Mouse (Mus musculus): ENCODE results near the gene Cpt1c.

Cpt1c gene

DNA sequence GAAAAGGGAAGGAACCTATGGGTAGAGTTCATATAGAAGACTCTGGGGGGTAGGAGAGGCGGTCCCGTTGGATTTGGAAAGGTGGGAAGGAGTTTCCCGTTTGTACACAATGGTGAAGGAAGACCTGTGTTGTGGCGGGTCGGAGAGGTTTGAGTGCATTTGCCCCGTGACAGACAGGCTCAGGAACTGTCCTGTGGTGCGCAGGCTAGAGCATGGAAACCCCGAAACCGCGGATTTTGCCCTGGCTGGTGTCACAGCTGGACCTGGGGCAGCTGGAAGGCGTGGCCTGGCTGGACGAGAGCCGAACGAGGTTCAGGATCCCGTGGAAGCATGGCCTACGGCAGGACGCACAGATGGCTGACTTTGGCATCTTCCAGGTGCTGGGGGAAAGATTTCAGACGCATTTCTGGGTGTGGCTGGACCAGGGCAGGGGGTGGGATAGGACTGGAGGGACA lies 23.9 kb upstream of the Cpt1c start, which contains the start of gene Bcl2l12:
TSS of gene Bcl2l12 (minus strand) at position 212 of the 455 bp plus-strand sequence.
- peak; percentile 76 for DNase-seq

DNA sequence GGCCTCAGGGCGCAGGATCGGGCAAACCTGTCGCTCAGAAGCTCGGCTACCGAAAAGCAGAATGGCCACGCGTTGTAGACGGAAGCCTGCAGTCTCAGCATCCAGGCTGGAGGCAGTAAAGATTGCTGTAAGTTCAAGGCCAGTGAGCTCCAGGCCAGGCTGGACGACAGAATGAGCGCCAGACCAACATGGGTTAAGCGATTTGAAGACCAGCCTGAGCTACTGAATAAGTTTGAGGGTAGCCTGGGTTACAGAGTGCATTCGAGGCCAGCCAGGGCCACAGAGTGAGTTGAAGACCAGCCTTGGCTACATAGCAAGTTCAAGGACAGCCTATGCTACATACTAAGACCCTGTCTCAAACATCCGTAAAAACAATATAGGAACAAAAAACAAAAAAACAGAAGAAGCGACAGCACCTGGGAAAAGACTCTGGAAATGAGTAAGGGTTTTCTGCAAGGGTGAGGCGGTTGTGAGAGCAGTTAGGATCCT lies 23.3 kb upstream of the Cpt1c start:
- DNase-seq = no peak

DNA sequence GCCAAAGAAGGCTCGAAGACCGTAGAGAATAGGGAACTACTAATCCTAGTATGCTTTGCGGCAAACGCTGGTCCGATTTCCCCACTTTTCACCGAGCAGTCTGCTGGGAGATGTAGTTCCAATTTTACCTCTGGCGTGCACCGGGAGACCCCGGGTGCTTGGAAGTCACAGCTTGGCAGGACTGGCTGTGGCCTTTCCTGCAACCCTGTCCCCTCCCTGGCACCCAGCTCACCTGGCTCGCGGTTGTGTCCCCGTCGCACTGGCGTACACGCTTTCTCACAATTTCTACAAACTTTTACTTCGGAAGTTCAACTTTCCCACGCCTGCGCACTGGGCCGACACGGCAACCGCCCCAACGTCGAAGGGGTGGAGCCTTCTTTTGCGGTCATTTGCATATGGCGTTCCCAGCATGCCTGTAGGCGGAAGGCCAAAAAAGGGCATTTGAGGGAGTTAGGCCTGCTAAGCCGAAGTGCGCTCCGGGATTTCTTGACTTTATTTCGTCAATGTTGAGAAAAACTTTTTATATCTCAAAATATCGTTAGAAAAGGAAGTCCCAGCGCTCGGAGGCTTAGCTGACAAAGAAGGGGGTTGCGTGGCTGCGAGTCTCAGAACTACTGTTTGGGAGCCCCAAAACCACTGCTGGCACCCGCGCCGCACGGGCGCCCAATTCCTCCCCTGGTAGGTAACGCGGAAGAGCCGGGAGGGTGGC lies 22.7 kb upstream of the Cpt1c start, which contains the start of gene Irf3:
TSS of gene Irf3 (plus strand) at position 418 of the 709 bp plus-strand sequence.
- DNase-seq = peak; percentile 96

DNA sequence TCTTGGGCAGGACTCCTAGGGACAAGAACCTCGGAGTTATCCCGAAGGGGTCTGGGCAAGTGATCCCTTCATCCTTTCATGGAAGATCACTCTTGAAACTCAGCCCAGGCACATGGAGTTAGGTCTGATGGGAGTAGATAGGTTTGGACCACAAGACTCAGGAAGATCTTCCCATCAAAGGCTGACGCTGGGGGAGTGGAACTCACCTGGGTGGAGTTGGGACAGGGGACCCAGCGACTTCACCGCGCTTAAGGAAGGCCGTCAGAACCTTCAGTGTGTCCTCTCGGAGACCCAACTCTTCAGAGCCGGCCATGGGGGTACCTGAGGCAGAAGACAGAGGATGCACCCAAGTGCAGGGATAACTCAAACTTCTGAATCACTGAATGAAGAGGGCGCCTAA lies 22.0 kb upstream of the Cpt1c start:
- DNase-seq = no peak

DNA sequence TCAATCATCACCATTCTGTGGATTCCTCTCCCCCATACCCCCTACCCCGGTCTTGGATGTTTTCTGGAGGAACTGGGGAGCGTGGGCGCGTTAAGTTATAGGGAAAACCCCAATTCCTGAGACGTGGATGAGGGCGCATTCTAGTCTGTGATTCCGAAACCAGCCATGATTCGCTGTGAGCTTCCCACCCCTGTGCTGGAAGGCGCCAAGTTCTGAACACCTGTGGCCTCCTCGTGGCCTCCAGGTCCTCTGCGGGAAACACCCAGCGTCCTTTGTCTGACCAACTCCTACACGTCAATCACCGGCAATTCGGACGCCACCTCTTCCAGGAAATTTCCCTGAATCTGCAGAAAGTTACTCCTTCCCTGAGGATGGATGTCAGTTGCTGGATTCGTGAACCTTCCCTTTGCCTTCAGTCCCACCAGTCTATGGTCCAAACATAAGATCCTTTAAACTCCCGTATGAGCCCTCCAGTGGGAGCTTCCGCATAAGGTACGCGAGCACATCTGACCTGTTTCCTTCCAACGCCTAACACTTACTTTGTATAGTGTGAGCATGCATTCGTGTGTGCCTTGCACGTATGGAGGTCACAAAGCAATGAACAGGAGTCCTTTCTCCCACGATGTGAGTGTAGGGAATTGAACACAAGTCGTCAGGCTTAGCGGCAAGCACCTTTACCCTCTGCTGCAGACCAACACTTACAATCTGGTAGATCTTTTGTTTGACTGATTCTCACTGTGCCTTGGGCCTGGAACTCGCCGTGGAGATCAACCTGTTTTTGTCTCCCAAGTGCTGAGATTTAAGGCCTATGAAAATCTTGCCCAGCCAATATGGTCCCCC lies 12.4 kb upstream of the Cpt1c start:
- DNase-seq = no peak

DNA sequence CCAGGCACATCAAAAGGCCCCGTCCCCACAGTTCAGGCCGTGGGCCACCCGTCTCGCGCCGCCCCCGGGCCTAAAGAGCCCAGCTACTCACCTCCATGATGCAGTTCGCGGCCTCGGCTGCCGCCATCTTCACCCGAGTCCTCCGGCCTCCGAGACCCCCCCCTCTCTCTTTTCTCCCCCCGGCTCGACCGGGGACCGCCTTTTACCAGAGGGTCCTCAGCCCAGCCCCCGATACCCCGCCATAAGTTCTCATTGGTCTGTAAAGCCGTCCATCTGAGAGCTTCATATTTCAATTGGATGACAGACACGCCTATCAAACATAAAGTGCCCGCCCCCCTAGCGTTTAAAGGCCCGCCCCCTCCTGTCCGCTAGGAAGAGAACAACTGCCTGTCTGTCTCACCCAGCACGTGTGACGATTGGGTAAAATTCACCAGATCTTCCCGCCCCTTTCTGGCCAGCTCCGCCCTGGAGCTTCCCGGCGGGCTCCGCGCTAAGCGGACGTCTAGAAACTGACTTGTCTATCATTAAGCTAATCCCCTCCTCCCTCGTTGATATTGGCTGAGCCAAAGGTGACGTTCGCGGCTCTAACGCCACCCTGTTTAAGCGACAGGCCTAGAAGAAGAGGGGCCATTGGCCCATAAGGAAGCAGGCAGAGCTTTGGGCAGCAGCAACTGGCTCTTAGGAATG lies 11.7 kb upstream of the Cpt1c start, which contains the start of gene Prmt1:
TSS of gene Prmt1 (minus strand) at position 377 of the 687 bp plus-strand sequence.
- peak; percentile 100 for DNase-seq

DNA sequence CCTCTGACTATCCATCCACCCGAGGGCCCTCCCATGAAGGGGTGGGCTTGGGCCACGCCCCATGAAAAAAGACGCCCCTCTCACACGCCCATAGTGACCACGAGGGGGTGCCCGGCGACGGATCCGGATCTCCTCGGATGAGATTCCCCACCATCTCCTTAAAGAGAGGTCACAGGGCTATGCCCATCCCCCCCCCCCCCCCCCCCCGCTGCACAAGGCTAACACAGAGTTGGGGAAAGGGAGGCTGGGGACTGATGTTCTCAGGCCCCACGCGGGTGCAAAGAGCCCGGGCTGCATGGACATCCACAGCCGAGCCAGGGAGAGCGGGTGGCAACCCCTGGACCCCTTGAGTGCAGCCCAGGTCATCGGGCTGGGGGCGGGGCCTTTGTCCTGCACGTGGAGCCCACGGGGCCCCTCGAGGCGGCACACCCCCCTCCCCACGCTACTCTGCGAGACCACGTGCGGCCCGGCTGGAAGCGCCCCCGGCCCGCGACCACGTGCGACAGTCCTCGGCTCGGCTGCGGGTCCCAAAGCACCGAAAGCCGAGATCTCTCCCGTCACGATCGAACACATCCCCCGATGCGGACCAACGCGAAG lies 11.0 kb upstream of the Cpt1c start:
- DNase-seq = peak; percentile 82

DNA sequence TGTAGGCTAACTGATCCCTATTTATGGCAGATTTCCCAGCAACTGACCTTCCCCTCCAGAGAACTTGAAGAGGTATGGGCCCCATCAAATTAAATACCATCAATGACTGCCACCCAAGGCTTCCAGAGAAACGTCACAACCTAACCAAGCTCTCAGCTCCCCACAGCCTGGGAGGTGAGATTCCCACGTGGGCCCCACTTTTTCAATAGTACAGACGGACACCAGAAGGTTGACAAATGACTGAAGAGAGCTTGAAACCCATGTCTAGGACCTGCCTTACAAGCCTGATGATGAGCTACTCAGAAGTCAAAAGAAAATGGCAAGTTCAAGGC lies 10.1 kb upstream of the Cpt1c start:
- DNase-seq = no peak

DNA sequence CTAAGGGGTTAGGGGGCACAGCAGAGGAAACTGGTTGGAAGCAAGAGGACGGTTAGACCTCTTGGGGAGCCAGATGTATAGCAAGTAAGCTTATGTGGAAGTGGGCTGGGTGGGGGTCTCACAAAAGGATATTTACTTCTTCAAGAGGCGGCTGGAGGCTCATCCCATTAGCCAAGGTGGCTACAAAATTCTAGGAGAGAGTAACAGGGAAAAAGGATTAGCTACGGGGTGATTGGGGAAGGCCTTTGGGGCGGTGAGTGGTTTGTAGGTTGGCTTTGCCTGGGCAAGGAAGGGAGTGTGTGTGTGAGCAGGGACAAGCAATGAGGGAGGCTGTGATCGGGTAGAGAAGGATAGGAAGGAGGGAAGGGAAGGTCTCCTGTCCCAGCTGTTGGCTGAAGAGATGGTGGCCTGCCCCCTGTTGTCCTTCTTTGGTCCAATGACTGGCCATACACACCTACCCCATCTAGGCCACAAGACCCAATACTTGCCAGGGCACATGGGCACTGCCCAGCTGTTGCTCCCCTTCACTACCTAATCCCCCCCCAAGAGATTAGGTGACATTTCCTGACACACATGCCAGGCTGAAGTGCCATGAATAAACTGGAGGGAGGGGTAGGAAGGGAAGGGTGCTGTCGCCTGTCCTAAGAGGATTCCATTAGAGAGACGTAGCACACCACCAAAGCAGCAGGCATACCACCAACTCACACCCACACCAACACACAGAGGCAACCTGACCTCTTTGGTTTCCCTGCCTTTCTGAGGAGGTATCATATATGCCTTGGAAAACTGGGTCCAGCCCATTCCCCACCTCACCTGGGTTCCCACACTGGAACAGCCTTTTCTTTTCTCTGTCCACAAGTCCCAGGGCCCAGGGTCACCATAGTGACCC lies 9.5 kb upstream of the Cpt1c start:
- DNase-seq = no peak

DNA sequence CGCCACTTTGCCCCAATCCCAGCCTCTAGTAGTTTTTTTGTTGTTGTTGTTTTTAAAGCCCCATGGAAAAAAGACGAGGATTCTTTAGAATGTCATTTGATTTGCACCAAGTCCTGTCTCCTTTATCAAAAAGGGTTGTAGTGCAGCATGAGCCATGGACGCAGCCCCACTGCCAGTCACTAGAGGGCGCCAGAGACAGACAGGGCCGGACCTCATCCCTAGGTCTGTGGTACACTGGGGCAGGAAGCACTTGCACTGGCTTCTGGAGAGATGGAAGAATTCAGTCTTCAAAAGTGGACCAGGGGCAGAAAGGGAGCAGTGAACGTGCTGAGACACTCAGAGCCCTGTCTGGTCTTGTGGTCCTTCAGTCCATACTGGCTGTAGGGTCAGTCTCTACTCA lies 8.4 kb upstream of the Cpt1c start:
- DNase-seq = peak; percentile 79

DNA sequence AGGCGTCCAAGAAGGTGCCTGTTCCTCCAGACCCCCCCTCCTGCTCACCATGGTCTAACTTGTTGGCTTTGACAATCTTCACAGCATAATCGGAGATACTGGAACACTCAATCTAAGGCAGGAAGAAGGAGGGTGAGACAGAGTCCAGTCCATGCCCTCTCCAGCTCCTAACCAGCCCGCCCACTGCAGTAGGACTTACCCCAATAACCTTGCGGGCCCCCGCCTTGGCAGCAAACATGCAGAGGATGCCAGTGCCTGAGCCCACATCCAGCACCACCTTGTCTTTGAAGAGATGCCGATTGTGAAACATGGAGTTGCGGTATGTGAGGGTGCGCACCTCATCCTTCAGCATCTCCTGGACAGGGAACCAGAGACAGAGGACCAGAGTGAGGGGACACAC lies 6.9 kb upstream of the Cpt1c start:
- DNase-seq = no peak

DNA sequence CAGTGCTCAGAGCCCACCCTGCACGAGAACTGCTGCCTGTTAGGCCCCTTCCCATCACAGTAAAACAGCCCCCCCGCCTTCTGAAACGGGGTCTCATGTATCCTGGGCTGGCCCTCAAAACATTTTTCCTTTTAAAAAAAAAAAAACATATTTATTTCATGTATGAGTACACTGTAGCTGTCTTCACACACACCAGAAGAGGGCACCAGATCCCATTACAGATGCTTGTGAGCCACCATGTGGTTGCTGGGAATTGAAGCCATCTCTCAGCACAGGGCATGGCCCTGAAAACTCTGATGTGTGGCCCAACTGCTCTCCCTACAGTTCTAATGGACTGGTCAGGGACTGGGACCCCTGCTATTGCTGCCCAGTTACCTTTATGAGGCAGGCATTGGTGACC lies 3.6 kb upstream of the Cpt1c start:
- DNase-seq = no peak

DNA sequence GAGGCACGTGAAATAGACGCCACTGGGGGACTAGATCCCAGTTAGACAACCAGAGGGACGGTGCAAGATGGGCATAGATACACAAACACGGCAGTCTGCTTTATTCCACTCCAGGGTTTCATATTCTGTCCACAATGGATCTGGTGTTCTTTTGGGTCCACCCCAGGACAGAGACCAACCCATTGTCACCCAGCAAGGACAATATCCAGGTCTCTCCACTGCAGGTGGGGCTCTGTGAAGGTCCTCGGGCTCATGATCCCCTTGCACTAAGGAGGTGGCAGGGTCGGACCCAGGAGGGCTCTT lies 417 bp upstream of the Cpt1c start:
- peak; percentile 55 for DNase-seq

DNA sequence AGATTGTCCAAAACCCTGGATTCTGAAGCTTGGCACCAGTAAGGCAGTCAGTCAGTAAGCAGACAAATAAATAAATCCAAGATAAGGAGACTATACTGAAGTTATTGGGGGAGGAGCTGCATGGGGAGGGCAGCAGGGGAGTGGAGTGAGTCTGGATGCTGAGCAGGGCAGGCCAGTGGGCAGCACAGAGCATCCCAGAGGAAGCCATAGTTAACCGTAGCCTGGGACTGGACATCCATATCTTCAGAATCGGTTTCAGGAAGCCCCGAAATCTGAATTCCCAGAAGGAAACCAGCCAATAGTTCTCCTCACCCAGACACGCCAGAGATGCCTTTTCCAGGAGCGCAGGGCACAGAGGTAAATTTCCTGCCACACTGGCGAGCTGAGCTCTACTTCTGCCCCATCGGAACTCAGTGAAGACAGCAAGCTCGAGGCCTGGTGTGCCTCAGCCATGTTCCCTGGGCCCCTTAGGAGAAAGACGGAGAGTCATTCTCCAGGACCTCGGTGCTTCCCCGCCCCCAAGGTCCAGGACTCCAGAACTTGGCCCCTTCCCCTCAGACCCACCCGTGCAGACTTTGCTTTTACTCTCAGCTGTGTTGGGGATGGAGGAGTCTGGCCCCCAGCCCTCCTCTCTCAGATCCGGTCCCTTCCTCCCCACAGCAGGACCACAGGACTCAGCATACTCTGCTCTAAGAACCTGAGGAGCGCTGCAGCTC lies 1.1 kb downstream of the Cpt1c start:
- DNase-seq = peak; percentile 68

DNA sequence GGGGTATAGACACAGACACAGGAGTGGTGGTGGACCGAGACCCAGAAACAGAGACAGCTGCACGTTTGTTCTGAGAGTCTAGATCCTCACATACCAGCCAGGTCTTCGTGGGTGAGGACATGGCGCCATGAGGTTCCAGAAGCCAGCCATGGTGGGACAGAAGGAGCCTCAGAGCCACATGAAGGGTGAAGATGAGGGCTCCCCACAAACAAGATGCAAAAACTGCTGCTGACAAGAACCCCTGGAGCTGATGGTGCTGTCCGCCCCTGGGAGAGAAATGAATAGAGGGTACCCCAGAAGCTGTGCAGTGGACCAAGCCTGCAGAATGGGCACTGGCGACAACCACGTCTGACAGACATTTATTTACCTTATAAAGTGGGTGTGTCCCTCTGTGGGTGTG lies 3.5 kb downstream of the Cpt1c start:
- peak; percentile 41 for DNase-seq

DNA sequence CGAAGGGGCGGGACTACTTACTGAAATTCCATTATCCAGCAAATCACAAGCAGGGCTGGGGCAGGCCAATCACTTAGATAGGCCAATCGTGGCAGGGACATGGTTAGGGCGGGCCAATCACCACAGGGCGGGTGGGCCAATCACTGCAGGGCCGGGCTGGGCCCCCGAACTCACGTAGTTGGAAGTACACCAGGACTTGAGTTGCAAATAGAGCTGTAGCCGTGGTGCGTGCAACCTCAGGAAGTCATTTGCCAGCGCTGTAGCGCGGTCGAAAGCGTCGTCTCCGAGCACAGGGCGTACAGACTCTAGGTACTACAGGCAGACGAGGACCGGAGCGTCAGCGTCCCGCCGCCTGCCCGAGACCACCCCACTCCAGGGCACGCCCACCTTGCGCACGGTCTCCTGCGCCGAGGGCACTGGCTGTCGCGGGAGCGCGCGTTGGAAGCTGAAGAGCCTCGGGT lies 4.4 kb downstream of the Cpt1c start:
- peak; percentile 90 for DNase-seq

DNA sequence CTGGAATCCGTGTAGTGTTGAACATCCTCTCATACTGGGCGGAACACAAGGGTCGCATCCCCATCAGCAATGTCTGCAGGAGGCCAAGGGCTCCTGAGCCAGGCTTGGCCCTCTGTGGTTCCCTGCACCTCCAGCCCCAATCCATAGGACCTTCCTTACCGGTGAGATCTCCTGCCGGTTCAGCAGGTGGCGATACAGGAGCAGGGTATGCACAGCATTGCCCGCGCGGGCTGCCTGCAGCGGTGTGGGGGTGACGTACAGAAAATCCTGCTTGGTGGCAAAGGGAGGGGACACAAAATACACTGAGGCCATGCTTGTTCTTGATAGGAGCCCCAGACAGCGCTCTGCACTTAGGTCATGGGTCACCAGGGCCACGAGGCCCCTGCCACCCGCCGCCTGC lies 8.0 kb downstream of the Cpt1c start:
- peak; percentile 26 for DNase-seq

DNA sequence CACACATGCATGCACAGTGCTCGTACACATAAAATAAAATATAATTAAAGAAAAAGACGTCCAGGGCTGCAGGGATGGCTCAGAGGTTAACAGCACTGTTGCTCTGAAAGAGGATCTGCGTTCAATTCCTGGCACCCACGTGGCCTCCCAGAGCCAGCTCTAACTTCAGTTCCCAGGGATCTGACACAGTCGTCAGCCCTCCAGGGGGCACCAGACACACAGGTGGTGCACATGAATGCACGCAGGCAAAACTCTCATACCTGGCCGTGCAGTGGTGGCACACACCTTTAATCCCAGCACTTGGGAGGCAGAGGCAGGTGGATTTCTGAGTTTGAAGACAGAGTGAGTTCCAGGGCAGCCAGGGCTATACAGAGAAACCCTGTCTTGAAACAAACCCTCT lies 8.7 kb downstream of the Cpt1c start:
- DNase-seq = peak; percentile 29

DNA sequence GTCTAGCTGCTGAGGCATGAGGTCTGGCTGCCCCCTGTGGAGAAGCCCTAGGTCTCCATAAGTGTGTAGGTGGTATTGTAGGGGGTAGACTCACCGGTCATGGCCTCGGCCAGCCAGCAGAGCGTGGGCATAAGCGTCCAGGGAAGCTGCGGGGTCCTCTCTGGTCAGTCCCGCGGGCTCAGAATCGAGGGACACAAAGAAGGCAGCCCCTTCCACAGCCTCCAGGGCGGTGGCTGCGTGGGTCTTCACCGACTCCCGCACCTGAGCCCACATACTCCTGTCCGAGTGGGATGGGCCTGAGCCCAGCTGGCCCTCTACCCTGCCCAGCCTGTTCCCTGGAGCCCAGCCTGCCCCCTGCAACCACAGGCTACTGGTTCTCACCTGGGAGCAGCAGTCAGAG lies 9.7 kb downstream of the Cpt1c start:
- DNase-seq = peak; percentile 25

DNA sequence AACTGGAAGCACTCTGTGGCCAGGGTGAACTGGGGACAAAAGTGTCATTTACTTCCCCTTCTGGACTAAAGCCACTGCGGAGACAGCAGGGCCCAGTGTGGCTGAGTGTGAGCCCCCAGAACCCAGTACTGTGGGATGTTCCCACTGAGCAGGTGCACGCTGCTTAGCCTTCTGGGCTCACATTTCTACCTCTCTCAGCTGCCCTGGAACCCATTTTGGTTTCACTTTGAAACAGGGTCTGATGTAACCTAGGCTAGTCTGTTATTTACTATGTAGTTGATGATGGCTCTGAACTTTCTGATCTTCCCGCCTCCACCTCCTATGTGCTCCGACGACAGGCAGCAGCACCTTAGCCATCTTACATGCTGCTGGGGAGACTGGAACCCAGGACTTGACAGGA lies 11.8 kb downstream of the Cpt1c start:
- DNase-seq = no peak

DNA sequence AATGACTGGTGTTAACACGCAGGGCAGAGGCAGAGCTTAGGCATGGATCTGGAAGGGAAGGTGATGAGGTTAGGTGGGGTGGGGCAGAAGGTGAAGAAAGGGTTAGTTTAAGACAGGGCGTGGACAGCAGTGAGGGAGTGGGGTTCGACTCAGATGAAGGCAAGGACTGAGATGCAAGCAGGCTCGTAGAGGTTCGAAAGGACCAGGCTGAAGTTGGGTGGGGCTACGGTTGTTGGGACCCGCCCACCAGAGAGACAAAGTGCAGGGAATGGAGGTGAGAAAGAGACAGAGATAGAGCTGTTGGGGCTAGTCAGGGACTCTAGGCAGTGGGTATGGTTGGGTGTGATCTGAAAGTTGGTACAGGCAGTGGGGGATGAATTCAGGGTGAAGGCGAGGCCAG lies 12.3 kb downstream of the Cpt1c start:
- DNase-seq = no peak
